Mouse (Mus musculus) midbrain, embryonic 11.5 days (tissue): Measurements from ENCODE around the gene Rbm47. TPM values are rescaled to one million over a fixed set of nuclear protein-coding genes. Genes with fewer than 3 reads are reported as not detected.
A peak's percentile ranks its signal among the peaks of the same experiment; 100 is the strongest.

Experiments used
- ATAC-seq: fragments of 200-750 bp; cut with Nextera tagmentation; 2 replicates; pipeline ENCODE4 v1.8.0; 2017; ENCODE audit warnings: moderate TSS enrichment, moderate library complexity; ENCODE audit not compliant: low FRiP score
- DNase-seq: peaks from one replicate; pipeline ENCODE4 v3.0.0; 2015; ENCODE audit warnings: low spot score; ENCODE audit errors: missing footprints
- H3K27ac ChIP-seq: fragments of 300-500 bp; sonication (generic); 2 replicates; pipeline ENCODE4 v1.5.1; 2014; ENCODE audit warnings: low read depth, low read length
- H3K27me3 ChIP-seq: fragments of 300-500 bp; sonication (generic); 2 replicates; pipeline ENCODE4 v1.6.1; 2014; ENCODE audit warnings: mild to moderate bottlenecking, low read length, moderate library complexity, mixed read lengths; ENCODE audit not compliant: control insufficient read depth, insufficient read depth
- H3K36me3 ChIP-seq: fragments of 300-500 bp; sonication (generic); 2 replicates; pipeline ENCODE4 v1.6.1; 2014; ENCODE audit warnings: mild to moderate bottlenecking, low read length, moderate library complexity, mixed read lengths; ENCODE audit not compliant: control insufficient read depth, insufficient read depth
- H3K4me1 ChIP-seq: fragments of 300-500 bp; sonication (generic); 2 replicates; pipeline ENCODE4 v1.6.1; 2014; ENCODE audit warnings: low read length; ENCODE audit not compliant: control insufficient read depth, insufficient read depth
- H3K4me2 ChIP-seq: fragments of 300-500 bp; sonication (generic); 2 replicates; pipeline ENCODE4 v1.6.1; 2014; ENCODE audit warnings: mild to moderate bottlenecking, moderate library complexity
- H3K4me3 ChIP-seq: fragments of 300-500 bp; sonication (generic); 2 replicates; pipeline ENCODE4 v1.5.1; 2014; ENCODE audit warnings: low read depth, low read length
- H3K9ac ChIP-seq: fragments of 300-500 bp; sonication (generic); 2 replicates; pipeline ENCODE4 v1.6.1; 2014; ENCODE audit warnings: low read length
- H3K9me3 ChIP-seq: fragments of 300-500 bp; sonication (generic); 2 replicates; pipeline ENCODE4 v1.6.1; 2016; ENCODE audit warnings: low read length; ENCODE audit not compliant: control insufficient read depth
- WGBS: fragments of 180-500 bp; shearing (Covaris S2); extraction: QIAGEN DNeasy Blood & Tissue Kit; methylation state at CpG from one replicate; pipeline ENCODE4 v1.1.7; 2014; 5-methylcytosine and 5-hydroxymethylcytosine counted together
- polyA plus RNA-seq: library from polyadenylated mRNA; unstranded; fragments of >200 nt; fragmentation: Nextera tagmentation; extraction: Ambion mirVana; gene quantifications from 2 replicates; pipeline ENCODE4 v1.2.1, GENCODE M21; 2014

The Rbm47 gene
- polyA plus RNA-seq, 1 experiment from 2014 or later, result 2.1 TPM

DNA sequence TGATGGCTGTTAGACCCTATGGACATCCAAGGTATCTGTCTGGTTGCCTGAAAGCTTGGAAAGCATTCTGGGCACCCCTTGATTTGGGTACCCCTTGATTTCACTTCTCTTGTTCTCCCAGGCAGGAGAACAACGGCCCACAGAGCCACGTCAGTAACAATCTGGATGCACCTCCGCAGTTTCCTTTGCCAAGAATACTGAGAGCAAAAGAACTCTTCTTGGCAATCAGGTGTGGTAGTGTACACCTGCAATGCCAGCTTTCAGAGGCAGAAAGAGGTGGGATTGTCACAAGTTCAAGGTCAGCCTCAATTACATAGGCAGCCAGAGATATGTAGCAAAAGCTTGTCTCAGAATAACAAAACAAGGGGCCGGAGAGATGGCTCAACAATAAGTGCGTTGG lies 98.7 kb downstream of the Rbm47 start:
- Histone ChIP-seq H3K9ac (no peak overlapping the region), H3K9me3 (no peaks in the 10 kb centered on the region), H3K27ac (no peak overlapping the region), H3K4me2 (no peak overlapping the region), H3K36me3 (no peaks in the 10 kb centered on the region), H3K27me3 (no peaks in the 10 kb centered on the region), H3K4me3 (no peak overlapping the region), H3K4me1 (0 out of 2 replicates have a peak, but pooled peaks cover 2% of the 10 kb centered on the region)
- ATAC-seq, result no peak
- DNase-seq, result no peak
- WGBS, result 92% methylated on average over 5 of the region's 5 CpGs

GRCm38 (mm10) chr5:66073604-66074164 lies 99.2 kb downstream of the Rbm47 start:
- Histone ChIP-seq H3K27ac (no peak overlapping the region), H3K27me3 (no peaks in the 10 kb centered on the region), H3K9me3 (no peaks in the 10 kb centered on the region), H3K4me2 (no peak overlapping the region), H3K4me1 (0 out of 2 replicates have a peak, but pooled peaks cover 2% of the 10 kb centered on the region), H3K4me3 (no peak overlapping the region), H3K9ac (no peak overlapping the region), H3K36me3 (no peaks in the 10 kb centered on the region)
- 91% methylated on average over 12 of the region's 12 CpGs for WGBS
- ATAC-seq, result no peak
- DNase-seq, result no peak

DNA sequence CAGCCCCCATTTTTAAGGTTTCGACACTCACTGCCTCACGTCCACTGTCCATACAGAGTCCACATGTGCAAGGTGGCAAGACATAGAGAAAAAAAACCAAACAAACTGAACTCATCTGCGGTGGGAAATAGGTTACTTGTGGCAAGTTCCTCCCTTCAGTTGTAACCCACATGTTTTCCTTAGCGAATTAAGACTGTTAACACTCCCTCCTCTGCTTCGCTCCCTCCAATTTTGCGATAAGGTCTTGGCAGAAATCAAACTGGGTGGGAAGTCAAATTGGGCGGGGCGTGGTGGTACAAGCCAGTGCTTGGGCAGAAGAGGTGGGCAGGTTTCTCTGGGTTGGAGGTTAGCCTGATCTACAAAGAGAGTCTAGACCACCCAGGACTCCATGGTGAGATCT lies 101.2 kb downstream of the Rbm47 start:
- no peak overlapping the region for H3K9ac ChIP-seq
- no peak overlapping the region for H3K27ac ChIP-seq
- no peak overlapping the region for H3K4me2 ChIP-seq
- no peaks in the 10 kb centered on the region for H3K27me3 ChIP-seq
- DNase-seq (no peak), ATAC-seq (no peak)
- no peaks in the 10 kb centered on the region for H3K9me3 ChIP-seq
- no peak overlapping the region for H3K4me3 ChIP-seq
- H3K4me1 ChIP-seq, result peaks cover 2% of the 10 kb centered on the region; the same call in 1 of the 2 replicates
- H3K36me3 ChIP-seq, result no peaks in the 10 kb centered on the region
- 91% methylated on average over 8 of the region's 8 CpGs for WGBS

DNA sequence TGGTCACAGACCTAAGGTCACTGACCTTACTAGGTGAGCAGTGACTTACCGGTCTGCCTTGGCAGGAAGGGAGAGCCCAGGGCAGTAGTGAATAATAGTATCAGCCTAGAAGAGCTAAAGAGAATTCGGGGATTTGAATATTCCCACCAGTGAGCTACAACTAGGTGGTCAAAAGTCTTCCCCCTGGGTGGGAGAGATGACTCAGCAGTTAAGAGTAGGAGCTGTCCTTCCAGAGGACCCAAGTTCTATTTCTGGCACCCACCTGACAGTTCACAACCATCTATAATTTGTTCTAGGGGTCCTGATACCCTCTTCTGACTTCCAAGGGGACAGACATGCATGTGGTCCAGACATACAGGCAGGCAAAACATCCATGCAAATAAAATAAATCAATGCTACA lies 102.6 kb downstream of the Rbm47 start:
- WGBS, result 53% methylated on average over 2 of the region's 2 CpGs
- Histone ChIP-seq H3K27me3 (no peaks in the 10 kb centered on the region), H3K4me2 (no peak overlapping the region), H3K4me3 (no peak overlapping the region), H3K27ac (no peak overlapping the region), H3K4me1 (peaks cover 2% of the 10 kb centered on the region; the same call in 1 of the 2 replicates), H3K9me3 (no peaks in the 10 kb centered on the region), H3K36me3 (no peaks in the 10 kb centered on the region), H3K9ac (no peak overlapping the region)
- ATAC-seq (no peak), DNase-seq (peak; percentile 8)

DNA sequence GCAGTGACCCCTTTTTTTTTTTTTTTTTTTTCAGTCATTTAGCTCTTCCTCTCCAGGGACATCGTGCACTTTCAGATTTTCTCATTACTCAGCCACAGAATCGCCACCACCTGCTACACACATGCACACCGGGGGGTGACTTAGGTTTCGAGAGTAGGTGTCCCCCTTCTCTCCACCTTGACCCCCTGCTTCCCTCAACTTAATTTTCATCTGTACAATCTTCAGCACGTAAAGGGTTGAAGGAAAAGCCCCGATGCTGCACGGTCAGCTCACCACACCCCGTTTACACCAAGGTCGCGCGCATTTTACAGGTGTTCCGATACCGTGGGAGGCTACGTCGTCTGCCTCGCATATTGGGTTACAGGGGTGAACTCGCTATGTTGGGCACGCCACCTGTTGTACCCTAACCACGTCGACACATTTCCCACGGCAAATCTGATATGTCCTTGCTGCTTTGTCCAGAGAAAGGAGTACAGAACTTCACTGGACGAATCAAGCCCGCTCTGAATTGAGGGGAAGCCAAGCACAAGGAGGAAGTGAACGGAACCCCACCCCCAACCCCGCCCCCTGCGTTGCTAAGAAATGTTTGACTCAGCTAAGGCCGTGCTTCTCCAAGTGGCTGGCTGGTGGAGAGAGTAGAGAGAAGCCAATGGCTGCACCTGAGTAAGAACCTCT lies 103.3 kb downstream of the Rbm47 start:
- H3K27me3 ChIP-seq, result no peaks in the 10 kb centered on the region
- peak overlapping the region; percentile 30 for H3K4me3 ChIP-seq
- H3K36me3 ChIP-seq, result no peaks in the 10 kb centered on the region
- ATAC-seq (peak; percentile 50; the same call in 1 of the 2 replicates), DNase-seq (peak; percentile 90)
- H3K9ac ChIP-seq, result peak overlapping the region; percentile 49; the same call in 1 of the 2 replicates
- no peak overlapping the region for H3K27ac ChIP-seq
- peak overlapping the region; percentile 64 for H3K4me2 ChIP-seq
- H3K9me3 ChIP-seq, result no peaks in the 10 kb centered on the region
- 10% methylated on average over 27 of the region's 27 CpGs for WGBS
- peaks cover 2% of the 10 kb centered on the region; the same call in 1 of the 2 replicates for H3K4me1 ChIP-seq

GRCm38 (mm10) chr5:66069133-66069469 lies 103.8 kb downstream of the Rbm47 start:
- H3K9me3 ChIP-seq, result no peaks in the 10 kb centered on the region
- no peak overlapping the region for H3K9ac ChIP-seq
- H3K4me3 ChIP-seq, result no peak overlapping the region
- H3K4me1 ChIP-seq, result peaks cover 2% of the 10 kb centered on the region; the same call in 1 of the 2 replicates
- no peaks in the 10 kb centered on the region for H3K27me3 ChIP-seq
- no peak for ATAC-seq
- no peak overlapping the region for H3K27ac ChIP-seq
- peak overlapping the region; percentile 64 for H3K4me2 ChIP-seq
- H3K36me3 ChIP-seq, result no peaks in the 10 kb centered on the region
- DNase-seq, result no peak
- WGBS, result 45% methylated on average over 7 of the region's 7 CpGs

DNA sequence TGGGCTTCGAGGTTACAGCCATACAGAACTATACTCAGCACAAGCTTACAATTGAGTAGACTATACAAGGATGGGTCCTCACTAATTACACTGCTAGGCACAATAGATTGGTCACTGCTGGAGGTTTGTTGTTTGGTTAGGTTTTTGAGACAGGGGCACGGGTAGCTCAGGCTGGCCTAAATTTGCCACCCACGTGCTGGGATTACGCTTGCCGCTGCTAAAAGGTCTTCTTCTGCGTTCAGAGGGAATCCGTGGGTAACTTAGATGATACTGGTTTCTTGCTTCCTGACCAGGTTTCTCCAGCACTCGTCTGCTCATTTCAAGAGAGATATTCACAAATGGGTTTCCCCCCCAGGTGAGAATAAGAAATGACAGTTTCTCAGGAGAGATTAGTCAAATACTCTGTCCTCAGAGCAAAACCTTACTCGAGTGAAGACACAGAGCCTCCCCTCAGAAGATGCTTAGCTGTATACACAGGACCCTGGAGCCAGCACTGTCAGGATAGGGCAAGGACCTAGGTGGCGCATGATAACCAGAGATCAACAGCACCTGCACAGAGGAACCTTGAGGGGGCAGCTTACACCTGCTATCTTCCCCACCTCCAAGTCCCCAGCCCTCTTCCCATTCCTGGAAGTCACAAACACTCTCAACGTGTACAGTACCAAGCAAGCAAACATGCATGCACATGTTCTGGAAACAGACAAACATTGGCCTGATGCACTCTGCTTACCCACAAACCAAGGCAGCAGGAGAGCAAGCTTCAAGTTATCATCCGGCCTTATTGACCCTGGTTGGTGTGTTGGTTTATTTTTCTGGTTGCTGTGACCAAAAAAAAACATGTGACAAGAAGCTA lies 104.6 kb downstream of the Rbm47 start:
- H3K27ac ChIP-seq, result no peak overlapping the region
- no peak overlapping the region for H3K4me3 ChIP-seq
- no peaks in the 10 kb centered on the region for H3K9me3 ChIP-seq
- no peak overlapping the region for H3K4me2 ChIP-seq
- H3K27me3 ChIP-seq, result no peaks in the 10 kb centered on the region
- WGBS, result 82% methylated on average over 12 of the region's 12 CpGs
- peaks cover 2% of the 10 kb centered on the region; the same call in 1 of the 2 replicates for H3K4me1 ChIP-seq
- DNase-seq (no peak), ATAC-seq (no peak)
- H3K9ac ChIP-seq, result no peak overlapping the region
- no peaks in the 10 kb centered on the region for H3K36me3 ChIP-seq

DNA sequence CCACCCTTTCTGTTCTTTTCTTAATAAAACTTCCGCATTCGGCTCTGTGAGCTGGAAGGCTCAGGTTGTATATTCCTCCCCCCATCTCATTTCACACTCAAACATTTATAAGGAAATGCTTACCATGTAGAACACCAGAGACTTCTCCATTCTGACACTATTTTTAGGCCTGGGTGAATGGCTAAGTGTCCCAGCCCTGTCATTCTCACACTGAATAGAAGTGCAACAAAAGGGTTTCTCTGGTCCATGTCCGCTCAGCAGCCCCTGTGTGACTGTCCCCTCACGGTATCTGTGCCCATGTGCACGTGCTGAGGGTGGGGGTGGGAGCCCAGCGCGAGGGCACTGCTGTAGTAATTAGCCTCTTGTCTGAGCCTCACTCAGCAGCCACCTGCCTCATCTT lies 105.7 kb downstream of the Rbm47 start:
- Histone ChIP-seq H3K4me1 (peaks cover 2% of the 10 kb centered on the region; the same call in 1 of the 2 replicates), H3K27ac (no peak overlapping the region), H3K4me2 (no peak overlapping the region), H3K27me3 (no peaks in the 10 kb centered on the region), H3K9ac (no peak overlapping the region), H3K9me3 (no peaks in the 10 kb centered on the region), H3K4me3 (no peak overlapping the region), H3K36me3 (no peaks in the 10 kb centered on the region)
- ATAC-seq, result no peak
- 56% methylated on average over 7 of the region's 7 CpGs for WGBS
- no peak for DNase-seq

DNA sequence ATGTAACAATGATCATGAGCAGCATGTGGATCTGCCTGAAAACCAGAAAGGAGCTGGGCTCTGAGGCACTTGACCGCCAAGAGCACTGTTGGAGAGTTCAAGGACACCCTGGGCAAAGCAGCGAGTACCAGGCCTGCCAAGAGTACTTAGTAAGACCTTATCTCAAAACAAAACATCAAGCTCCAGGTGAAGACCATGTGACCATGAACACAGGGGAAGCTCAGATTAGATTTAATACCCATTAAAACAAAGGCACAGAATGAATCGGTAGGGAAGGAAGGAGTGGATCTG lies 110.0 kb downstream of the Rbm47 start:
- no peak overlapping the region for H3K9ac ChIP-seq
- H3K9me3 ChIP-seq, result no peaks in the 10 kb centered on the region
- H3K4me3 ChIP-seq, result no peak overlapping the region
- no peaks in the 10 kb centered on the region for H3K27me3 ChIP-seq
- H3K4me2 ChIP-seq, result no peak overlapping the region
- H3K27ac ChIP-seq, result no peak overlapping the region
- no peak for DNase-seq
- ATAC-seq, result no peak
- no peaks in the 10 kb centered on the region for H3K36me3 ChIP-seq
- WGBS, result 82% methylated on average over 3 of the region's 3 CpGs
- no peaks in the 10 kb centered on the region; the same call in 1 of the 2 replicates for H3K4me1 ChIP-seq
